Mouse (Mus musculus) olfactory bulb, adult 2 months (tissue): ENCODE measurements around the gene Scfd2. TPM values are rescaled to one million over a fixed set of nuclear protein-coding genes. Genes with fewer than 3 reads are reported as not detected.

ENCODE experiments used
- H3K27ac ChIP-seq: fragments of 200-500 bp; 2 replicates; pipeline ENCODE4 v1.5.1; 2012; ENCODE audit warnings: low read depth, low read length; ENCODE audit not compliant: insufficient read depth
- H3K4me1 ChIP-seq: fragments of 200-500 bp; 2 replicates; pipeline ENCODE4 v1.6.1; 2012; ENCODE audit warnings: low read length; ENCODE audit not compliant: control insufficient read depth, insufficient read depth
- H3K4me3 ChIP-seq: fragments of 200-500 bp; 2 replicates; pipeline ENCODE4 v1.5.1; 2012; ENCODE audit warnings: mild to moderate bottlenecking, low read depth, low read length, moderate library complexity; ENCODE audit not compliant: insufficient read depth
- CTCF ChIP-seq: fragments of 200-500 bp; IDR thresholded peaks from 2 replicates; pipeline ENCODE4 v1.5.1; 2012; ENCODE audit warnings: low read depth, mild to moderate bottlenecking, low read length, moderate library complexity; ENCODE audit not compliant: insufficient read depth
- POLR2A ChIP-seq: fragments of 200-500 bp; IDR thresholded peaks from 2 replicates; pipeline ENCODE4 v1.6.1; 2012; ENCODE audit warnings: mild to moderate bottlenecking, low read depth, low read length, moderate library complexity; ENCODE audit not compliant: insufficient read depth
- whole genome bisulfite sequencing: fragments of 180-500 bp; shearing (Covaris S2); methylation state at CpG from one replicate; pipeline ENCODE4 v1.1.7; 2018; 5-methylcytosine and 5-hydroxymethylcytosine counted together
- polyA plus RNA-seq: library from polyadenylated mRNA; stranded (reverse); fragments of >200 nt; gene quantifications from 2 replicates; pipeline ENCODE4 v1.2.4, GENCODE M21; 2012; ENCODE audit warnings: low replicate concordance; ENCODE audit not compliant: missing spikeins, insufficient read depth, insufficient read length

Scfd2 gene
- polyA plus RNA-seq, 1 experiment: not detected

DNA sequence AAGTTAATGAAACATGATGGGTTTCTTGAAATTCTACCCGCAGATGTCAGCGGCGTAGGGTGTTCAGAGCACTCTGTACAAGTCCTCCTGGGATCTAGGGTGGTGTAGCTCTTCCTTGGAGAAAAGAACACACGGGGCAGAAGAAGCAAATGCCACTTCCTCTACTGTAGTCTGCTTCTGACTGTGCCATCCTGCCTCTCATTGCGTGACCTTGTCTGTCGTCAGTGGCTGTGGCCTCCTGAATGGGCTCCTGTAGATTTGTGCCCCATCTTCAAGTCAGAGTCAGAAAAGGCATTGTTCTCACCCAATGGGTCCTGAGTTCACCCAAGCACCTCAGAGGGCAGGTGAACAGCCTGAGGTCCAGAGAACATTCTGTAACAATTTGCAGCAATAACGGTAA lies 367.0 kb downstream of the Scfd2 start:
- Histone ChIP-seq H3K4me1 (peaks cover 5% of the 10 kb centered on the region), H3K4me3 (no peak overlapping the region), H3K27ac (no peak overlapping the region)
- 94% methylated on average over 7 of the region's 7 CpGs for WGBS
- TF ChIP-seq CTCF (no peak), POLR2A (no peak)

DNA sequence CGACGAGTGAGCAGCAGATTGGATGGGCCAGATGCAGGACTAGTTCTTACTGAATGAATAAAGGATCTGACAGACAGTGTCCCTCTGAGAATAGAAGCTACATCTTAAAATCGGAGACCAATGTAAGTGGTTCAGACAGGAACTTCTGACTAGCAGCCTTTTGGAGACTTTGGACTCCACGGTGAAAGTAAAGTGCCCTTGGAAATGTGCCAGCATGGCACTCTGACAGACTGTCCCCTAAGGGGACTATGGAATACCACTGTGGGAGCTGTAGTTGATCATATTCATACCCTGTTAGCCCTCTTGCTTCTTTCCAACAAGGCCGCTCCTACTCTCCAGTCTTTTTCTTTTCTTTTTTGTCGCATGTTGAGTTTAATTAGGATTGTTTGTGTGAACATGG lies 368.4 kb downstream of the Scfd2 start:
- WGBS: 75% methylated on average over 6 of the region's 6 CpGs
- no peak for TF ChIP-seq POLR2A
- TF ChIP-seq CTCF: no peak

DNA sequence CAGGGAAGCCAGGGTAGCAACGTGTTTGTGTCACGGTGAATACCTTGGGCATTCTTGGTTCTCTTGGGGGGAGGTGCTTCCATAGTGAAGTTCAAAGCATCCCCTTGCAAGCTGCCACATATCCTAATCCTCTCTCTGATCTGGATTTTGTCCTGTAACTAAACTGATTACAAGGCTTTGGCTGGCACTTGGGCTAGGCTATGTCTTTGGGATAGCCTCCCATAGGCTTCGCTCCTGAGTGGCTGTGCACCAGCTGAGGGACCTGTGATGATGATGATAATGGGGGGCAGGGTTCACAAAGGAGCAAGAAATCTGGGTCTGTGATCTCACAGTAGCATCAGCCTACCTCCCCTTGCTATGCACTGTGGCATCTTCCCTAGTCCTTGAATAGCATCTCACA lies 369.5 kb downstream of the Scfd2 start:
- no peak overlapping the region for H3K27ac ChIP-seq
- no peak for TF ChIP-seq POLR2A
- no peak for TF ChIP-seq CTCF
- 68% methylated on average over 3 of the region's 3 CpGs for WGBS
- H3K4me3 ChIP-seq: no peak overlapping the region
- peaks cover 5% of the 10 kb centered on the region for H3K4me1 ChIP-seq

More for the DNA sequence above, 368.4 kb downstream of the Scfd2 start:
- no peak overlapping the region for H3K27ac ChIP-seq
- peaks cover 5% of the 10 kb centered on the region for H3K4me1 ChIP-seq
- no peak overlapping the region for H3K4me3 ChIP-seq

DNA sequence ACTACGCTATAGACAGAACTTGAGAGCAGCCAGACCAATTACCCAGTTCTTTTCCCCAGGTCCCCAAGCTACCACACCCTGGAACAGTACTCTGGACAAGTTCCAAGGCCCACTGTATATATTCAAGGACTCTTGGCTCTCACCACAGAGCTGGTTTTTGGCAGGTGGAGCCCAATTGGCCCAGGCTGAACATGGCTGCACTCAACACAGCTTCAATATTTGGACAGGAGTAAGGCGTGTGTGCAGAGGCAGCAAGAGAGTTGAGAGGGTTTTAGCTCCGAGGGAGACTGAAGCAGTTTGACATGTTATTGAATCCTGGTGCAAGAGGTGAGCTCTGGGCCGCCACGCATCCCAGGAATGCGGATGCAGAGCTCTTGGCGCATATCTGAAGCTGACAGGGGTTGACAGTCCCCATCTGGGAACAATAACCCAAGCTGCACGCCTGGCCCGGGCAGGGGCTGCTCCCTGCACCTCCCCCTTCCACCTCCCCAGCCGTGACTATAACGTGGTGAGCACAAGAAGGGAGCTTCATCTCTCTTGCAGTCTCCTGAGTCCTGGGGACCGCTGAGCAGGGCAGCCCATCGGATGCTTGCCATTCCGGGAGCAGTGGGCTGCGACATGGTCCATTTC lies 370.1 kb downstream of the Scfd2 start:
- no peak overlapping the region for H3K27ac ChIP-seq
- no peak overlapping the region for H3K4me3 ChIP-seq
- peaks cover 5% of the 10 kb centered on the region for H3K4me1 ChIP-seq
- WGBS: 46% methylated on average over 15 of the region's 15 CpGs
- TF ChIP-seq POLR2A: no peak

DNA sequence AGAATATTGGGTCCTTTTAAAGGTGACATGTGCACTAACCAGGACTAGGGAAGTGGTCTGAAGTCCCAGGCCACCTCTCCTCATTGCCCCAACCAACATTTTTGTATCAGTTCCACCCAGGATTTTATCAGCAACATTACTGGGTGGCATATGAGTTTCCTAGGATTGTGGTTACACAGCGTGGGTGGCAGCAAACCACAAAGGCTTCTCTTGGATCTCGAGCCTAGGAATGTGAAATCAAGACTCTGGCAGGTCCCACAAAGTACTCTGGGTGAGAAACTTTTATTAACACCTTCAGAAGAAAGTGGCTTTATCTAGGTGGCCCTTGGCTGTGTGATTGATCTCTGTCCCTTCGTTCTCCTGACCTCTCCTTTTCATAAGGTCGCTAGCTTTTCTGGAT lies 371.2 kb downstream of the Scfd2 start:
- WGBS: 87% methylated on average over 4 of the region's 4 CpGs
- Histone ChIP-seq H3K4me3 (no peak overlapping the region), H3K27ac (no peak overlapping the region), H3K4me1 (peaks cover 5% of the 10 kb centered on the region)
- TF ChIP-seq CTCF: no peak
- no peak for TF ChIP-seq POLR2A

DNA sequence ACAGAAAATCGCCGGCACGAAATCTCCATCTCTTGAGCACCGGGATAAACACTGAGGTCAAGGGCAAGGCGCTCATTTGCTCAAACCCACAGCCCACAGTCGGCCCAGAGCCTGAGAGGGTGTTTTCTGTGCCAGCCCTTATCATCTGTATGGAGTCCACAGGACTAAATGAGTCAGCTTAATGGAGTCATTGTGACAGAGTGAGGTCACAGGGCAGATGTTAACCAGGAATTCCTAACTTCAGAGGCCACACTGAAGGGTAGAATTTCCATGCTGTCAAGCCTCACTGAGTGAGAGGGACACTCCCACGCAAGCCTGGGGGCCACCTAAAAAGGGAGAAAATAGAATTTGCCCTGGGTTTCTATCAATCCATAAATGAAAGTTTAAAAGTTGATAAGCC lies 371.7 kb downstream of the Scfd2 start:
- Histone ChIP-seq H3K27ac (no peak overlapping the region), H3K4me1 (peaks cover 5% of the 10 kb centered on the region), H3K4me3 (no peak overlapping the region)
- no peak for TF ChIP-seq POLR2A
- no peak for TF ChIP-seq CTCF
- 82% methylated on average over 7 of the region's 7 CpGs for WGBS

DNA sequence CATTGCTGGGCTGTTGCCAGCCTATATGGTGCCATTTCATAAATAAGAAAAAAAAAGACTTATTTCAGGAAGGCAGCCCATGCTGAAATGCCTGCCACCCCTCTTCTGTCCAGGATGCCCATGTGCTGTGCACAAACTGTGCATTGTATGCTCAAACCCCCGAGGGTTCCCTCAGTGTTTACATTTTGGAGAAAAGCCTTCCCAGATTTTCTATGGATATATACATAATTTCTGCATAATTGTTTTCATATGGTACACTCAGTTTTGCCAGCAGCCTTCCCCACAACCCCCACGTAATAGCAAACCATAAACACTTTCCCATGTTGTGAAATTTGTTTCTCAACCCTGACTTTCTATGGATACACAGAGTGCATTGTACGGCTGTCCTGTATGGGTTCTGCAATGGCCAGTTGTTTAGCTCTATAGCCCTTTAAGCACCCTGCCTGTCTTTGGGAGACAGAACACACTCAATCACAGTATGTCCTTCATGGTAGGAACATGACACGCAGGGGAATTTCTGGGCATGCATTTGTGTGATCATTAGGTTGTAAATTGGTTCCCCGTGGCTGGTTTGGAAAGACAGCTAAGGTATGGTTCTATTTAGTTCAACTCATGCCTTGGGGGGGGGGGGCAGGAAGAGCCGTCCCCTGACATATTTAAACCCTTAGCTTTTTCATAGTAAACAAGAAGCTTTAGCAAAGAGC lies 372.5 kb downstream of the Scfd2 start:
- H3K4me1 ChIP-seq: peaks cover 5% of the 10 kb centered on the region
- WGBS: 82% methylated on average over 6 of the region's 6 CpGs
- no peak for TF ChIP-seq CTCF
- TF ChIP-seq POLR2A: no peak
- no peak overlapping the region for H3K27ac ChIP-seq
- H3K4me3 ChIP-seq: no peak overlapping the region

DNA sequence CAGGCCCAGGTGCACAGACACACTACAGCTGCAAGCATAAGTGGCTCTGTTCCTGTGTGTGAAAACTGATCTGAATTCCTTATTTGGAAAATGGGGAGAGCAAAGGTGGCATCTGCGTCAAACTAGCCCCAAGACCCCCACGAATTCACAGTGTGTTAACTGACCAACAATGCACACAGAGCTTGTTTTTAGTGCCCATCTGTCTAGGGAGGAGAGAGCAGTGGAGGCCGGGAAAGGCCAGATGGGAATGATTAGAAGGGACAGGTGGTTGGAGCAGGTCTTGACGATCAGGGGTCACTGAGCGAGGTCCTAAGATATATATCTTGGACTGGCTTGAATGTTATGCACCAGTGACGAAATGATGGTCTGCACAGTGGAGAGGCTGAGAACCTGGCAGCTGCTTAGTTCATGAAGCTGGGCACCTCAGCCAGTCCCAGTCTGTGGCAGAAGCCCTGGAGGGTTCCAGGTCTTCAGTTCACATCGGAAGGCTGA lies 375.7 kb downstream of the Scfd2 start:
- Histone ChIP-seq H3K4me1 (no peaks in the 10 kb centered on the region), H3K27ac (no peak overlapping the region), H3K4me3 (no peak overlapping the region)
- WGBS: 91% methylated on average over 7 of the region's 7 CpGs
- TF ChIP-seq CTCF: no peak
- no peak for TF ChIP-seq POLR2A

Other genes with a start within 250 kb of the Scfd2 start
- gene Fip1l1, start 3.7 kb upstream of the Scfd2 start, polyA plus RNA-seq: not detected in 2 replicates
- not detected in 2 replicates for gene Lnx1, start 171.2 kb upstream of the Scfd2 start, polyA plus RNA-seq